ENCODE assay signal across 19 mouse cellular contexts in the genomic region with DNA sequence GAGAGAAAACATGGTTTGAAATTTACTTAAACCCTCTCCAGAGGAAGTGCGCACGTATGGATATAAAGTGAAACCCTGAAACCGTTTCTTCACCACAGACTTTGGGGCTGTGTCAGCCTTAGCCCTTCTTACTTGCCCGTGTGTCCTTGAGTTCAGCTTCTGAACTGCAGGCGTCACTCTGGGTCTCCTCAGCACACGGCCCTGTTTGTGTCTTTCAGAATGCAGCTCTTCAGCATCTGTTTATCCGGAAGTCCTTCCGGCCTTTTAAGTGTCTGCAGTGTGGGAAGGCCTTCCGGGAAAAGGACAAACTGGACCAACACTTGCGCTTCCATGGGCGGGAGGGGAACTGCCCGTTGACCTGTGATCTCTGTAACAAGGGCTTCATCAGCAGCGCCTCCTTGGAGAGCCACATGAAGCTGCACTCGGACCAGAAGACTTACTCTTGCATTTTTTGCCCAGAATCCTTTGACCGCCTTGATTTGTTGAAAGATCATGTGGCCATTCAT. TPM values are rescaled to one million over a fixed set of nuclear protein-coding genes. Genes with fewer than 3 reads are reported as not detected.
DNase-seq lines count a peak whose midpoint lies in the region; ATAC-seq and TF ChIP-seq lines count a peak whose summit lies in the region.
"Had no signal": no experiment of that assay in that cellular context is flagged by ENCODE, and none has a peak within 500 bp of the region (broad histone marks: within the 10 kb centered on the region; RNA-seq: fewer than 3 reads in every experiment).

No protein-coding gene starts in this region.

- peak; percentile 27 for DNase-seq in cerebellum, adult 9-11 months
- DNase-seq in cerebellum, postnatal 25 days, result no peak
- peak; percentile 17 for DNase-seq in ES-CJ7 (ENCODE audit: low read depth, low spot score)
- DNase-seq in lung, postnatal 10 days, result peak; percentile 54
- DNase-seq in left cerebral cortex, postnatal 25 days (ENCODE audit: low spot score in 2 of 2), result no peak
- DNase-seq: adrenal gland, postnatal 25 days; cerebellum, adult 2 months; gastrocnemius, postnatal 25 days; retina, postnatal 1 day; right cerebral cortex, postnatal 4 days; thymus, postnatal 36 days had no signal

- no peaks in the 10 kb centered on the region for H3K9me3 ChIP-seq in intestine, postnatal 0 days (ENCODE audit: control insufficient read depth)
- H3K9me3 ChIP-seq in intestine, embryonic 16.5 days (ENCODE audit: control insufficient read depth, low read length), result no peaks in the 10 kb centered on the region
- no peaks in the 10 kb centered on the region for H3K9me3 ChIP-seq in midbrain, embryonic 13.5 days
- H3K9me3 ChIP-seq: forebrain, embryonic 12.5 days; heart, embryonic 13.5 days; hindbrain, embryonic 10.5 days; midbrain, embryonic 15.5 days had no signal

- no peak overlapping the region for H3K4me2 ChIP-seq in intestine, postnatal 0 days (replicated peaks; ENCODE audit: low read depth)
- H3K4me2 ChIP-seq in intestine, embryonic 16.5 days (ENCODE audit: low read depth, low read length), result no peak overlapping the region
- H3K4me2 ChIP-seq in midbrain, embryonic 13.5 days (replicated peaks), result no peak overlapping the region
- H3K4me2 ChIP-seq: forebrain, embryonic 12.5 days; heart, embryonic 13.5 days; midbrain, embryonic 15.5 days had no signal

- no peaks in the 10 kb centered on the region for H3K27me3 ChIP-seq in intestine, postnatal 0 days (replicated peaks; ENCODE audit: control insufficient read depth, insufficient read depth, low read length)
- H3K27me3 ChIP-seq in intestine, embryonic 16.5 days (replicated peaks; ENCODE audit: control insufficient read depth, insufficient read depth, low read length), result no peaks in the 10 kb centered on the region
- no peaks in the 10 kb centered on the region for H3K27me3 ChIP-seq in midbrain, embryonic 13.5 days
- H3K27me3 ChIP-seq: forebrain, embryonic 12.5 days; heart, embryonic 13.5 days; midbrain, embryonic 15.5 days had no signal

- peak; percentile 38; the same call in 1 of the 2 replicates for TF ChIP-seq CTCF in intestine, postnatal 0 days (IDR thresholded peaks at IDR 0.05; ENCODE audit: low read depth)

- H3K36me3 ChIP-seq in intestine, postnatal 0 days (ENCODE audit: control insufficient read depth, insufficient read depth), result 0 out of 2 replicates have a peak, but pooled peaks cover 4% of the 10 kb centered on the region
- no peaks in the 10 kb centered on the region for H3K36me3 ChIP-seq in intestine, embryonic 16.5 days (ENCODE audit: control insufficient read depth, insufficient read depth, low read length)
- H3K36me3 ChIP-seq in midbrain, embryonic 13.5 days, result peaks cover 18% of the 10 kb centered on the region

- 65% methylated on average over 15 of the region's 15 CpGs for WGBS in intestine, postnatal 0 days
- WGBS in intestine, embryonic 16.5 days, result 68% methylated on average over 15 of the region's 15 CpGs
- 77% methylated on average over 15 of the region's 15 CpGs for WGBS in midbrain, embryonic 13.5 days

- H3K4me1 ChIP-seq in intestine, postnatal 0 days (replicated peaks; ENCODE audit: control insufficient read depth, insufficient read depth, low read length), result no peaks in the 10 kb centered on the region
- H3K4me1 ChIP-seq in intestine, embryonic 16.5 days (ENCODE audit: control insufficient read depth, insufficient read depth, low read length), result no peaks in the 10 kb centered on the region
- H3K4me1 ChIP-seq in midbrain, embryonic 13.5 days (replicated peaks), result peaks cover 7% of the 10 kb centered on the region

- intact Hi-C loops in left cerebral cortex, postnatal 25 days (cut with DNase I), result no loop called here

- no peak overlapping the region for H3K4me3 ChIP-seq in intestine, postnatal 0 days (ENCODE audit: low read depth, low read length)
- no peak overlapping the region for H3K4me3 ChIP-seq in intestine, embryonic 16.5 days (ENCODE audit: low read length)
- H3K4me3 ChIP-seq in midbrain, embryonic 13.5 days (replicated peaks), result no peak overlapping the region
- H3K4me3 ChIP-seq: forebrain, embryonic 12.5 days; heart, embryonic 13.5 days; hindbrain, embryonic 10.5 days; midbrain, embryonic 15.5 days had no signal

- H3K27ac ChIP-seq in intestine, postnatal 0 days (ENCODE audit: low read depth, low read length), result no peak overlapping the region
- H3K27ac ChIP-seq in intestine, embryonic 16.5 days (ENCODE audit: low read length), result no peak overlapping the region
- H3K27ac ChIP-seq in midbrain, embryonic 13.5 days, result no peak overlapping the region
- H3K27ac ChIP-seq: forebrain, embryonic 12.5 days; heart, embryonic 13.5 days; hindbrain, embryonic 10.5 days; liver, embryonic 14.5 days; midbrain, embryonic 15.5 days had no signal

- no peak overlapping the region for H3K9ac ChIP-seq in intestine, postnatal 0 days (ENCODE audit: low read depth, low read length)
- H3K9ac ChIP-seq in intestine, embryonic 16.5 days (ENCODE audit: low read depth, low read length), result no peak overlapping the region
- H3K9ac ChIP-seq in midbrain, embryonic 13.5 days (replicated peaks), result no peak overlapping the region
- H3K9ac ChIP-seq: forebrain, embryonic 12.5 days; heart, embryonic 13.5 days; liver, embryonic 14.5 days; midbrain, embryonic 15.5 days had no signal

- ATAC-seq in intestine, postnatal 0 days, result no peak
- ATAC-seq in intestine, embryonic 16.5 days, result no peak
- ATAC-seq in midbrain, embryonic 13.5 days, result no peak
- ATAC-seq: midbrain, embryonic 15.5 days had no signal

RNA-seq across cellular contexts. Expression of a gene that starts 39.4 kb away (rescaled TPM):
- 8.5 and 8.9 TPM in 2 replicates for polyA plus RNA-seq in intestine, postnatal 0 days (2015; fragmentation: Nextera tagmentation; extraction: Ambion mirVana)
- polyA plus RNA-seq in intestine, embryonic 16.5 days (2015; fragmentation: Nextera tagmentation; extraction: Ambion mirVana), result 13.2 and 15.8 TPM in 2 replicates
- 10 to 100 TPM; 25.5 to 27.1 TPM for total RNA-seq in left cerebral cortex, postnatal 25 days (2021)
- 30.2 and 32.1 TPM in 2 replicates for polyA plus RNA-seq in midbrain, embryonic 13.5 days (2015; fragmentation: Nextera tagmentation; extraction: Ambion mirVana)

Comparison
In these comparisons a context has a peak if more than half of its experiments do, and no peak if none do; other contexts are left out.
1. DNase-seq: peak in cerebellum, adult 9-11 months (single experiment), ES-CJ7 (single experiment) and lung, postnatal 10 days (single experiment); none in cerebellum, postnatal 25 days (0 of 2) and left cerebral cortex, postnatal 25 days (0 of 2).